Mouse (Mus musculus) liver, embryonic 14 days (tissue): ENCODE results near the gene Tmem69. TPM values are rescaled to one million over a fixed set of nuclear protein-coding genes. Genes with fewer than 3 reads are reported as not detected.

Source experiments
- polyA plus RNA-seq: library from polyadenylated mRNA; depleted of rRNA; stranded (reverse); fragments of >200 nt; gene quantifications from 2 replicates; pipeline ENCODE4 v1.2.3, GENCODE M21; 2012; rRNA removed

Gene Tmem69
- 8.2 and 10.0 TPM in 2 replicates for polyA plus RNA-seq

GRCm38 (mm10) chr4:116555413-116556300 is at the start of gene Tmem69:
TSS of gene Tmem69 (minus strand) at chr4:116555936.

GRCm38 (mm10) chr4:116596379-116596778 is 40.6 kb upstream of the Tmem69 start, which contains the start of gene Ccdc17:
TSS of gene Ccdc17 (plus strand) at chr4:116596654.

GRCm38 (mm10) chr4:116557306-116558121 is 1.8 kb upstream of the Tmem69 start, which contains the start of gene Gpbp1l1:
TSS of gene Gpbp1l1 (plus strand) at chr4:116557658.

GRCm38 (mm10) chr4:116507425-116508218 is 48.1 kb downstream of the Tmem69 start, which contains the start of gene Ipp:
TSS of gene Ipp (plus strand) at chr4:116507549.

Other genes with a start within 250 kb of the Tmem69 start
- 9.0 and 11.0 TPM in 2 replicates for gene Mast2, start 91.8 kb downstream of the Tmem69 start, polyA plus RNA-seq
- 6.4 and 7.2 TPM in 2 replicates for gene Ipp, start 48.4 kb downstream of the Tmem69 start, polyA plus RNA-seq
- 13.9 and 17.9 TPM in 2 replicates for gene Gpbp1l1, start 1.7 kb upstream of the Tmem69 start, polyA plus RNA-seq
- gene Ccdc17, start 40.7 kb upstream of the Tmem69 start, polyA plus RNA-seq: 1.3 and 1.8 TPM in 2 replicates
- 52.2 and 53.4 TPM in 2 replicates for gene Nasp, start 72.0 kb upstream of the Tmem69 start, polyA plus RNA-seq
- 182 and 209 TPM in 2 replicates for gene Akr1a1, start 95.7 kb upstream of the Tmem69 start, polyA plus RNA-seq
- gene Prdx1, start 129.6 kb upstream of the Tmem69 start, polyA plus RNA-seq: 252 and 271 TPM in 2 replicates
- gene Mmachc, start 152.5 kb upstream of the Tmem69 start, polyA plus RNA-seq: 7.7 and 8.4 TPM in 2 replicates
- 14.5 and 17.2 TPM in 2 replicates for gene Ccdc163, start 152.6 kb upstream of the Tmem69 start, polyA plus RNA-seq
- gene Tesk2, start 165.0 kb upstream of the Tmem69 start, polyA plus RNA-seq: 1.6 and 1.7 TPM in 2 replicates